Mouse (Mus musculus): ENCODE data around the gene Plac8. TPM values are rescaled to one million over a fixed set of nuclear protein-coding genes. Genes with fewer than 3 reads are reported as not detected.
A peak's percentile ranks its signal among the peaks of the same experiment; 100 is the strongest.

Gene Plac8
- polyA plus RNA-seq, 1 experiment from 2014 or later = 398 TPM

DNA sequence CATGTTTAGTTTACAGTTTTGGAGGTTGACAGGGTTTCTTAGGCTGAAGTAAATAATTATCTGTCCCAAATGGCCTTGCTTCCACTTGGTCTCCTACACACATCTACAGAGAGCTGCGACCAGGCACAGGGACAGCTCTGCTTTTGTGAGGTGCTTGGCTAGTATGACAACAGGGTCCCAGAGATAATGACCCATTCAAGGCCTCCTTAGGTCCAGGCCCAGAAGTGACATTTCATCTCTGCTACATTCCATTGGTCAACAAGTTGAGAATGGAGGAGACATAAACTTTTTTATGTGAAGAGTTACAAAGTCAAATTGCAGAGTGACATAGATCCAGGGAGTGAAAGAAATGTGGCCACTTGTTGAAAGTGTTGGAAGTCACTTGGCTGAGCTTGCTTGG, 48.7 kb downstream of the Plac8 start:
- TF ChIP-seq CTCF (IDR thresholded peaks at IDR 0.05; ENCODE audit: low read depth) = no peak
- no peak for TF ChIP-seq EP300 (optimal IDR thresholded peaks at IDR 0.05)
- 96% methylated on average over 1 of the region's 1 CpGs for WGBS
- ATAC-seq (ENCODE audit: low FRiP score, low TSS enrichment) = no peak
- H3K27me3 ChIP-seq (ENCODE audit: control insufficient read depth, insufficient read depth, low read length) = no peaks in the 10 kb centered on the region
- H3K4me2 ChIP-seq (replicated peaks; ENCODE audit: low read depth) = no peak overlapping the region
- no peak overlapping the region for H3K9ac ChIP-seq (ENCODE audit: low read length)
- 0 out of 2 replicates have a peak, but pooled peaks cover 3% of the 10 kb centered on the region for H3K4me1 ChIP-seq (replicated peaks; ENCODE audit: control insufficient read depth, insufficient read depth)
- no peak overlapping the region for H3K27ac ChIP-seq (replicated peaks)
- 0 out of 2 replicates have a peak, but pooled peaks cover under 1% of the 10 kb centered on the region for H3K36me3 ChIP-seq (ENCODE audit: control insufficient read depth, insufficient read depth, low read length)
- H3K9me3 ChIP-seq (ENCODE audit: control insufficient read depth, low read length) = no peaks in the 10 kb centered on the region
- DNase-seq (ENCODE audit: low spot score) = no peak
- no peak overlapping the region for H3K4me3 ChIP-seq (ENCODE audit: low read depth, low read length)

DNA sequence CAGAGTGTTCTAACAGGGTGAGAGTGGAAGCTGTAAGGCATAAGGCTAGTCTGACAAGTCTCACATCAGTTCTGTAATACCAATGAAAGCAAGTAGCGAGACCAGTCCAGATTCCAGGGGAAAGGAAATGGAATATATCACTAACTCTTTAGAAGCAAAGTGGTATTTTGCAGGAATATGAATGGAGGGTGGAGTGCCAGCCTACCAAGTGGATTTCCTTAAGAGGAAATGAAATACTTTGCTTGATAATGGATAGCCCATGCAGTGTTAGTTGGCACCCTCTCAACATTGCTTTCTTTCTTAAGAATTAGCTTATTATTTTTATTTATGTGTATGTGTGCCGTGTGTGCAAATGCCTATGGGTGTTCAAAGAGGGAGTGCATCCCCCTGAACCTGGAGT, 51.8 kb downstream of the Plac8 start:
- H3K4me1 ChIP-seq (replicated peaks; ENCODE audit: control insufficient read depth, insufficient read depth) = 0 out of 2 replicates have a peak, but pooled peaks cover 3% of the 10 kb centered on the region
- no peak for TF ChIP-seq EP300 (optimal IDR thresholded peaks at IDR 0.05)
- H3K27me3 ChIP-seq (ENCODE audit: control insufficient read depth, insufficient read depth, low read length) = no peaks in the 10 kb centered on the region
- 62% methylated on average over 2 of the region's 2 CpGs for WGBS
- H3K36me3 ChIP-seq (ENCODE audit: control insufficient read depth, insufficient read depth, low read length) = no peaks in the 10 kb centered on the region
- H3K4me3 ChIP-seq (ENCODE audit: low read depth, low read length) = no peak overlapping the region
- no peaks in the 10 kb centered on the region for H3K9me3 ChIP-seq (ENCODE audit: control insufficient read depth, low read length)
- H3K27ac ChIP-seq (replicated peaks) = no peak overlapping the region
- no peak for ATAC-seq (ENCODE audit: low FRiP score, low TSS enrichment)
- H3K9ac ChIP-seq (ENCODE audit: low read length) = no peak overlapping the region
- DNase-seq (ENCODE audit: low spot score) = no peak
- peak overlapping the region; percentile 2; the same call in 1 of the 2 replicates for H3K4me2 ChIP-seq (replicated peaks; ENCODE audit: low read depth)

DNA sequence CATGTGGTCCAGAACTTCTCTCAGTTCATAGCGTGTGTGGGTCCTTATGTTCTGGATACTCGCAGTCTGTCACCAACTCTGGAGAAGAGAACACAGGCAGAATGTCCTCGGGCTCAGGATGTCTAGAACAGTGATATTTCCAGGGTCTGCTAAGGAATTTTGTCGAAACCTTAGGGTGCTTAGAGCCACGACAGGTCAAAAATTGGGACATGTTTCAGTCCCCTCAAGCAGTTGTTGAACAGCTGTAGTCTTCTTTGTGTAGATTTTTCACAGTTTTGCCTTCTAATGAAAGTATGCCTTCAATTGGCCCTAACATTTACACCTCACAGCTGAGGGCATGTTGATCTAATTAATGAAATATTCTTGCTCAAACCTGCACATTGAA, 53.0 kb downstream of the Plac8 start:
- Histone ChIP-seq H3K27me3 (ENCODE audit: control insufficient read depth, insufficient read depth, low read length) (no peaks in the 10 kb centered on the region), H3K36me3 (ENCODE audit: control insufficient read depth, insufficient read depth, low read length) (no peaks in the 10 kb centered on the region), H3K9ac (ENCODE audit: low read length) (peak overlapping the region; percentile 92), H3K4me3 (ENCODE audit: low read depth, low read length) (peak overlapping the region; percentile 80), H3K4me2 (replicated peaks; ENCODE audit: low read depth) (peak overlapping the region; percentile 74), H3K27ac (replicated peaks) (peak overlapping the region; percentile 85), H3K4me1 (replicated peaks; ENCODE audit: control insufficient read depth, insufficient read depth) (0 out of 2 replicates have a peak, but pooled peaks cover 3% of the 10 kb centered on the region), H3K9me3 (ENCODE audit: control insufficient read depth, low read length) (no peaks in the 10 kb centered on the region)
- WGBS = 7% methylated on average over 5 of the region's 5 CpGs
- ATAC-seq (ENCODE audit: low FRiP score, low TSS enrichment) (no peak), DNase-seq (ENCODE audit: low spot score) (no peak)
- no peak for TF ChIP-seq EP300 (optimal IDR thresholded peaks at IDR 0.05)
- no peak for TF ChIP-seq CTCF (IDR thresholded peaks at IDR 0.05; ENCODE audit: low read depth)

DNA sequence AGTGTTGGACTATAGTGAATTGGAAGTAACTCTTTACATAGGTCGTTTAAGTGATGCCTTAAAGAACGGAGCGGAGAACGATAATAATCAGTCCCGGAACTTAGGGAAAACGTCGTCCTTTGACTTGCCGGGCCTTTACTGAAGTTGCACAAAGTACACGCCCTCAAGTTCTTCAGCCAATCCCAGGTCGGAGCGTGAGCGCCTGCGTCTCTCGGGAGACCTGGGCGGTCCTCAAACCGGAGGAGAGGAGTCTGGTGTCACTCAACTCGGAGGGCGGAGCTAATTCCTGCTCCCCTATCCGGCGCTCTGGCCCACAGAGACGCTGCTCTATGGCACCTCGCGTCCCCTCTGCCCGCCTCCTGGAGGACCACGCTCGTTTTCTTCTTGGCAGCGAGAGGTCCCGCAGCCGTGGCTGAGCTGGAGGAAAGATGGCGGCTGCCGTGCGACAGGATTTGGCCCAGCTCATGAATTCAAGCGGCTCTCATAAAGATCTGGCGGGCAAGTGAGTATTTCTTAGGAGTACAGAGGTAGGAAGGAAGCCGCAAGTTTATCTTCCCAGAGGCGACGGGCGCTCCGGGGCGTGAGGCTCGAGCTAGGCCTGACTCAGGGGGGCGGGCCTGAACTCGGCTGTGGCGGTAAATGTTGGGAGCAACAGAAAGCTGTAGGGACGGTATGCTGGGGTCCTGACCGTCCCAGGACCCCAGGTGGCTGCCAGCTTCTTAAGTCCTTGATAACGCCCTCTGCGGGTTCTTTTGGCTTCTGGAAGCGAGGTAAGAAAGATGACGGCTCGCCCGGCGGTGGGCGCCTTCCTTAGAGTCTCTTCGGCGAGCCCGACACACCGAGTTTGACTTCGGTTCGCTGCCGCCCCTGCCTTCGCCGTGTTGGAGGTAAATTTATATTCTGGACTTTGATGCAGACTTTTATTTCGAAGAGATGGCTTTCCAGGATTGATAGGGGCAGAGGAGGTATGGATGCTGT, 53.7 kb downstream of the Plac8 start, which contains the start of gene Cops4:
TSS of gene Cops4 (plus strand) at position 261 of the 978 bp plus-strand sequence.
- Histone ChIP-seq H3K27me3 (ENCODE audit: control insufficient read depth, insufficient read depth, low read length) (no peaks in the 10 kb centered on the region), H3K4me3 (ENCODE audit: low read depth, low read length) (peak within 1 kb of the TSS; percentile 80), H3K9me3 (ENCODE audit: control insufficient read depth, low read length) (no peaks in the 10 kb centered on the region), H3K9ac (ENCODE audit: low read length) (peak within 1 kb of the TSS; percentile 92), H3K36me3 (ENCODE audit: control insufficient read depth, insufficient read depth, low read length) (no peaks in the 10 kb centered on the region), H3K4me1 (replicated peaks; ENCODE audit: control insufficient read depth, insufficient read depth) (0 out of 2 replicates have a peak, but pooled peaks cover 3% of the 10 kb centered on the region), H3K27ac (replicated peaks) (peak within 1 kb of the TSS; percentile 85), H3K4me2 (replicated peaks; ENCODE audit: low read depth) (peak within 1 kb of the TSS; percentile 74)
- DNase-seq (ENCODE audit: low spot score) (peak; percentile 99), ATAC-seq (ENCODE audit: low FRiP score, low TSS enrichment) (peak; percentile 100)
- TF ChIP-seq CTCF (IDR thresholded peaks at IDR 0.05; ENCODE audit: low read depth) (peak; percentile 43; the same call in 1 of the 2 replicates), EP300 (optimal IDR thresholded peaks at IDR 0.05) (no peak)
- WGBS = under 1% methylated on average over 64 of the region's 64 CpGs

DNA sequence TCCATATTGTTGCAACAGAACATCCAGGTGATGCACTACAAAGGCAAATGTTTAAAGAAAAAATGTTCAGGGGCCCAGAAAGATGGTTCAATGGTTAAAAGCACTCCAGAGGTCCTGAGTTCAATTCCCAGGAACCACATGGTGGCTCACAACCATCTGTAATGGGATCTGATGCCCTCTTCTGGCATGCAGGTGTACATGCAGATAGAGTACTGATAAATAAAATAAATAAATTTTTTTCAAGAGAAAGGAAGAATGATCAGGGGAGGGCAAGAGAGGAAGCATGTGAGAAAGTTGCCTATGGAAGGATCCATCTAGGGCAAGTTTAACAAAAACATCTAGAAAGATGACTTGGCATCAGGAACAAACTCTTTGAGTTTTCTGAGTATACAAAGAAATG, 59.5 kb downstream of the Plac8 start:
- H3K9ac ChIP-seq (ENCODE audit: low read length) = no peak overlapping the region
- H3K27ac ChIP-seq (replicated peaks) = no peak overlapping the region
- no peak for DNase-seq (ENCODE audit: low spot score)
- no peaks in the 10 kb centered on the region for H3K4me1 ChIP-seq (replicated peaks; ENCODE audit: control insufficient read depth, insufficient read depth)
- no peaks in the 10 kb centered on the region for H3K9me3 ChIP-seq (ENCODE audit: control insufficient read depth, low read length)
- H3K4me3 ChIP-seq (ENCODE audit: low read depth, low read length) = no peak overlapping the region
- H3K36me3 ChIP-seq (ENCODE audit: control insufficient read depth, insufficient read depth, low read length) = no peaks in the 10 kb centered on the region
- TF ChIP-seq CTCF (IDR thresholded peaks at IDR 0.05; ENCODE audit: low read depth) (peak; percentile 21; the same call in 1 of the 2 replicates), EP300 (optimal IDR thresholded peaks at IDR 0.05) (no peak)
- H3K4me2 ChIP-seq (replicated peaks; ENCODE audit: low read depth) = no peak overlapping the region
- H3K27me3 ChIP-seq (ENCODE audit: control insufficient read depth, insufficient read depth, low read length) = no peaks in the 10 kb centered on the region
- no peak for ATAC-seq (ENCODE audit: low FRiP score, low TSS enrichment)

DNA sequence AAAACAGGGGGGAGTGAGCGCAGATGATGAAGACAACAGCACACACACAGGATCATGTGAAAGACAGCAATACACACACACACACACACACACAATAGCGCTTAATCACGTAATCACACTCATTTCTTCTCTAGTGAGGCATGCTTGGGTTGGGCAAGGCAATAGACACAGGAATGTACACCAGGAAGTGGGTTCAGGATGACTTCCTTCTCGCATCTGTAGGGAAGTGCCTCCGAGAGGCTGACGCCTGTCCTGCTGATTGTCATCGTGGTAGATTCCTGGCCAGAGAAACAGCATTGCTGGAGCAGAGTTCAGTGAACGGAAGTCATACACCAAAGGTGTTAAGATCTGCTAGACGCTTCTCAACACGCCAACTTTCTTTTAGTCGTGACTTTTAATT, 62.8 kb downstream of the Plac8 start:
- H3K9ac ChIP-seq (ENCODE audit: low read length) = no peak overlapping the region
- ATAC-seq (ENCODE audit: low FRiP score, low TSS enrichment) = no peak
- DNase-seq (ENCODE audit: low spot score) = no peak
- no peaks in the 10 kb centered on the region for H3K36me3 ChIP-seq (ENCODE audit: control insufficient read depth, insufficient read depth, low read length)
- no peak overlapping the region for H3K4me3 ChIP-seq (ENCODE audit: low read depth, low read length)
- no peak overlapping the region for H3K27ac ChIP-seq (replicated peaks)
- H3K4me2 ChIP-seq (replicated peaks; ENCODE audit: low read depth) = no peak overlapping the region
- 59% methylated on average over 11 of the region's 11 CpGs for WGBS
- no peaks in the 10 kb centered on the region for H3K27me3 ChIP-seq (ENCODE audit: control insufficient read depth, insufficient read depth, low read length)
- no peaks in the 10 kb centered on the region for H3K9me3 ChIP-seq (ENCODE audit: control insufficient read depth, low read length)
- no peaks in the 10 kb centered on the region for H3K4me1 ChIP-seq (replicated peaks; ENCODE audit: control insufficient read depth, insufficient read depth)
- TF ChIP-seq EP300 (optimal IDR thresholded peaks at IDR 0.05) = no peak
- TF ChIP-seq CTCF (IDR thresholded peaks at IDR 0.05; ENCODE audit: low read depth) = no peak

Other genes starting within 250 kb of the Plac8 start
- 102 and 104 TPM in 2 replicates for gene Sec31a, start 156.0 kb downstream of the Plac8 start, polyA plus RNA-seq (2015; fragmentation: Nextera tagmentation; extraction: Ambion mirVana)
- gene Lin54, start 71.6 kb downstream of the Plac8 start, polyA plus RNA-seq (2015; fragmentation: Nextera tagmentation; extraction: Ambion mirVana) = 5.9 TPM in 2 replicates
- gene Cops4, start 53.9 kb downstream of the Plac8 start, polyA plus RNA-seq (2015; fragmentation: Nextera tagmentation; extraction: Ambion mirVana) = 106 and 107 TPM in 2 replicates
- gene Coq2, start 102.9 kb upstream of the Plac8 start, polyA plus RNA-seq (2015; fragmentation: Nextera tagmentation; extraction: Ambion mirVana) = 52.1 and 52.3 TPM in 2 replicates
- 17.3 and 17.6 TPM in 2 replicates for gene Hpse, start 147.5 kb upstream of the Plac8 start, polyA plus RNA-seq (2015; fragmentation: Nextera tagmentation; extraction: Ambion mirVana)
- 5.4 and 6.3 TPM in 2 replicates for gene Helq, start 226.4 kb upstream of the Plac8 start, polyA plus RNA-seq (2015; fragmentation: Nextera tagmentation; extraction: Ambion mirVana)
- gene Mrps18c, start 226.4 kb upstream of the Plac8 start, polyA plus RNA-seq (2015; fragmentation: Nextera tagmentation; extraction: Ambion mirVana) = 185 and 186 TPM in 2 replicates
- 13.0 and 13.6 TPM in 2 replicates for gene Abraxas1, start 248.7 kb upstream of the Plac8 start, polyA plus RNA-seq (2015; fragmentation: Nextera tagmentation; extraction: Ambion mirVana)